In genomic region chr4:109442649-109443048, GRCm38 (mm10) we compare ENCODE assay signal across 15 mouse cellular contexts. TPM values are rescaled to one million over a fixed set of nuclear protein-coding genes. Genes with fewer than 3 reads are reported as not detected.
DNase-seq lines count a peak whose midpoint lies in the region; ATAC-seq and TF ChIP-seq lines count a peak whose summit lies in the region.
"Had no signal": no experiment of that assay in that cellular context is flagged by ENCODE, and none has a peak within 500 bp of the region (broad histone marks: within the 10 kb centered on the region; RNA-seq: fewer than 3 reads in every experiment).

No protein-coding gene starts in this region.

- 61% methylated on average over 4 of the region's 4 CpGs for WGBS in liver, embryonic 15.5 days (ENCODE audit: insufficient replicate concordance)

- no peak for TF ChIP-seq CTCF in gastrocnemius, adult 2 months (IDR thresholded peaks at IDR 0.05)

- no peak for ATAC-seq in liver, embryonic 15.5 days (ENCODE audit: insufficient read depth)
- ATAC-seq: intestine, embryonic 16.5 days had no signal

- H3K9me3 ChIP-seq in liver, embryonic 15.5 days (replicated peaks), result no peaks in the 10 kb centered on the region
- H3K9me3 ChIP-seq: hindbrain, embryonic 10.5 days; midbrain, embryonic 12.5 days; neural tube, embryonic 12.5 days had no signal

- peak overlapping the region; percentile 4; the same call in 1 of the 2 replicates for H3K9ac ChIP-seq in liver, embryonic 15.5 days
- H3K9ac ChIP-seq: lung, embryonic 14.5 days; midbrain, embryonic 12.5 days; neural tube, embryonic 12.5 days had no signal

- no peaks in the 10 kb centered on the region for H3K27me3 ChIP-seq in liver, embryonic 15.5 days
- H3K27me3 ChIP-seq: midbrain, embryonic 12.5 days; neural tube, embryonic 12.5 days had no signal

- H3K36me3 ChIP-seq in liver, embryonic 15.5 days (replicated peaks), result peaks cover 58% of the 10 kb centered on the region
- H3K36me3 ChIP-seq: midbrain, embryonic 12.5 days had no signal

- DNase-seq in gastrocnemius, adult 2 months, result no peak
- no peak for DNase-seq in gastrocnemius, postnatal 4 days (ENCODE audit: low spot score in 2 of 2)
- DNase-seq in lung, postnatal 36 days, result peak; percentile 34
- DNase-seq in lung, postnatal 14 days, result no peak
- DNase-seq in cerebellum, adult 8-10 months, result peak; percentile 64
- no peak for DNase-seq in c-Kit-positive CD71-positive TER-119-positive erythroid progenitor cells, embryonic 14.5 days (ENCODE audit: low spot score)
- no peak for DNase-seq in urinary bladder, postnatal 10 days (ENCODE audit: low spot score)
- DNase-seq: B cell, adult 2 months; lung, embryonic 14.5 days; thymus, postnatal 25 days had no signal

- H3K27ac ChIP-seq in gastrocnemius, adult 2 months, result peak overlapping the region; percentile 29
- peak overlapping the region; percentile 98 for H3K27ac ChIP-seq in liver, embryonic 15.5 days (replicated peaks)
- H3K27ac ChIP-seq: hindbrain, embryonic 10.5 days; midbrain, embryonic 12.5 days; neural tube, embryonic 12.5 days had no signal

- intact Hi-C loops in gastrocnemius, adult 2 months (cut with DNase I), result no loop called here

- H3K4me1 ChIP-seq in liver, embryonic 15.5 days (replicated peaks), result peaks cover 98% of the 10 kb centered on the region

- no peak overlapping the region for H3K4me3 ChIP-seq in gastrocnemius, adult 2 months
- 0 out of 2 replicates have a peak overlapping the region, but pooled peaks have one; percentile 9 for H3K4me3 ChIP-seq in liver, embryonic 15.5 days (replicated peaks)
- H3K4me3 ChIP-seq: hindbrain, embryonic 10.5 days; midbrain, embryonic 12.5 days; neural tube, embryonic 12.5 days had no signal

- peak overlapping the region; percentile 62 for H3K4me2 ChIP-seq in liver, embryonic 15.5 days
- H3K4me2 ChIP-seq: lung, embryonic 14.5 days; midbrain, embryonic 12.5 days; neural tube, embryonic 12.5 days had no signal

RNA-seq across cellular contexts. Expression of gene Ttc39a, which starts 36.2 kb away (rescaled TPM):
- total RNA-seq in gastrocnemius, adult 2 months (2021), result under 1 TPM in 1 of 2 experiments, not detected in 1; 0.15 TPM
- 1 to 10 TPM in 1 of 2 experiments, under 1 TPM in 1; 0.83 to 1.2 TPM for total RNA-seq in gastrocnemius, postnatal 4 days (2021)
- polyA plus RNA-seq in liver, embryonic 15.5 days (2015; fragmentation: Nextera tagmentation; extraction: Ambion mirVana), result 13.5 and 14.3 TPM in 2 replicates

RNA-seq across cellular contexts. Expression of gene Rnf11, which starts 41.9 kb away (rescaled TPM):
- 100 to 1,000 TPM; 134 to 137 TPM for total RNA-seq in gastrocnemius, adult 2 months (2021)
- total RNA-seq in gastrocnemius, postnatal 4 days (2021), result 10 to 100 TPM; 85.1 to 88.7 TPM
- 34.1 and 35.2 TPM in 2 replicates for polyA plus RNA-seq in liver, embryonic 15.5 days (2015; fragmentation: Nextera tagmentation; extraction: Ambion mirVana)

Comparison
In these comparisons a context has a peak if more than half of its experiments do, and no peak if none do; other contexts are left out.
1. DNase-seq: peak in lung, postnatal 36 days (single experiment) and cerebellum, adult 8-10 months (single experiment); none in gastrocnemius, adult 2 months (single experiment), gastrocnemius, postnatal 4 days (0 of 2), lung, postnatal 14 days (single experiment), c-Kit-positive CD71-positive TER-119-positive erythroid progenitor cells, embryonic 14.5 days (single experiment) and urinary bladder, postnatal 10 days (single experiment).